Mouse (Mus musculus): Measurements from ENCODE around the gene Tgif1.

- TF ChIP-seq CTCF (IDR thresholded peaks at IDR 0.05; ENCODE audit: low read depth): no peak
- TF ChIP-seq EP300 (IDR thresholded peaks at IDR 0.05; ENCODE audit: low read depth): no peak
These were observed 58.1 kb downstream of the Tgif1 start for GRCm38 (mm10) chr17:70795196-70795595.

All from liver, postnatal 0 days (tissue).